Mouse (Mus musculus): ENCODE results near the gene 4930415O20Rik. TPM values are rescaled to one million over a fixed set of nuclear protein-coding genes. Genes with fewer than 3 reads are reported as not detected.

The 4930415O20Rik gene
- polyA plus RNA-seq (2014; fragmentation: Nextera tagmentation; extraction: Ambion mirVana), result not detected in 2 replicates

DNA sequence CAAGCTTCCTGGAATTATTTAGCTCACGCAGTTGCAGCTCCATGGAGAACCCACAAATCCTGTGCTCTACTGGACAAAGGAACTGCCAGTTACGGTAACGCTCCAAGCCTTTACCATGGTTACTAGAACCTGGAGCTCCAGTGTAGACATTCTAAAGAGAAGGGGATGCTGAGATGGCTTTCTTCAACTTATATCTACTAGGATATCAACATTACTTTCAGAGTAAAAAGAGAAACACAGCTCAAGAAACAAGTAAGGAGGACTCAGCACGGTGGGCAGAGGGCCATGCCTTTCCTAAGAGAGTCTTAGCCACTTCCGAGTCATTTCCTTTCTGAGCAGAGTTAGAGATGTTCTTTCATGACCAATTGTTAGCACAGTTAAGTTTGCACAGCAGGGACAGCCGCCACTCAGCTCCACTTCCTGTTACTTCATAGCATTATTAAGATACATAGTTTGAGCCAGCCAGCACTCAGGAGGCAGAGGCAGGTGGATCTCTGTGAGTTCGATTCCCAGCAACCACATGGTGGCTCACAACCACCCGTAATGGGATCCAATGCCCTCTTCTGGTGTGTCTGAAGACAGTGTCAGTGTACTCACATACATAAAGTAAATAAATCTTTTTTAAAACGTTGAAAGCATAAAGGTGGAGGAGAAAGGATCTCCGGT, at the start of gene 4930415O20Rik, which contains the start of gene Ccnt1:
4930415O20Rik (plus strand) TSS at position 132 of the 666 bp plus-strand sequence.
Ccnt1 (minus strand) TSS at position 51 of the 666 bp plus-strand sequence.
- ATAC-seq (replicated peaks; ENCODE audit: insufficient number of reproducible peaks, low FRiP score, low TSS enrichment, low read depth) (no peak), DNase-seq (ENCODE audit: low spot score) (no peak)
- H3K4me1 ChIP-seq (ENCODE audit: control insufficient read depth, insufficient read depth, low read length), result no peaks in the 10 kb centered on the region
- no peak within 1 kb of the TSS for H3K4me3 ChIP-seq (ENCODE audit: low read depth, low read length)
- H3K9ac ChIP-seq (replicated peaks; ENCODE audit: low read length), result no peak within 1 kb of the TSS
- WGBS, result 82% methylated on average over 10 of the region's 10 CpGs
- H3K27ac ChIP-seq (replicated peaks; ENCODE audit: low read depth, low read length), result no peak within 1 kb of the TSS
- no peaks in the 10 kb centered on the region for H3K27me3 ChIP-seq (ENCODE audit: control insufficient read depth, insufficient read depth, low read length)
- no peak within 1 kb of the TSS for H3K4me2 ChIP-seq (ENCODE audit: low read depth, low read length)
- no peaks in the 10 kb centered on the region for H3K36me3 ChIP-seq (replicated peaks; ENCODE audit: control insufficient read depth, insufficient read depth, low read depth, low read length)
- H3K9me3 ChIP-seq (replicated peaks; ENCODE audit: control insufficient read depth, low read length), result no peaks in the 10 kb centered on the region

DNA sequence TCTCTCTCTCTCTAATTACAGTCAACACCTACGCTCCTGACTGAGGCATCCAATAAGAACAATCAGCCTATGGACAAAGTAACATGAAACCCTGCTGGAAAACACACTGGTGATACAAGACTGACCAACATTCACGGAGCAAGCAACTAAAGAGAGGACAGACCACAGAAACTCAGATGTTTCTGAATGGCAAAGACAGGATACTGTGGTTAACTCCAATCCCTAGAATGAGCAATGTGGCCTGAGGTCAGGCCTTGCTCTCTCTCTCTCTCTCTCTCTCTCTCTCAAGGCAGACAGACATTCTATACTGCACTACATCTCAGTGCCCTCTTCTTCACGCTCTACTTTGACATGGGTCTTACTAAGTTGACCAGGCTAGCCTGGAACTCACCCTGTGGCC, 49.6 kb upstream of the 4930415O20Rik start:
- peaks cover 33% of the 10 kb centered on the region for H3K36me3 ChIP-seq (replicated peaks; ENCODE audit: control insufficient read depth, insufficient read depth, low read depth, low read length)

DNA sequence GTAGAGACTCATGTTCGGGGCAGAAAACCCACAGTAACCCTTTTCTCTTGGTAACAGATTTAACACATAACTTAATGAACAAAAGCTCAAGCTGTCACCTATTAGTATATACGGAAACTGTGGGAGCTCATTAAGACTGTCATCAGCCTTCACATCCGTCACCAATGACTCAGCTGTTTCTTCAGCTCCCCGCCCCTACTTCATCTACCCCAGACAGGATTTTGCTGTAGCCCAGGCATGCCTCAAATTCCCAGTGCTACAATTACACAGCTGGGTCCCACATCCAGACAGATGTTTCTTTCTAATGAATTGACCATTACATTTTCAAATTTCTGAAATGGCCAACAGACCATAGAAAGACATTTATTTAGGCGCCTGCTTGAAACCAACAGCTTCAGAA, 44.7 kb upstream of the 4930415O20Rik start:
- H3K36me3 ChIP-seq (replicated peaks; ENCODE audit: control insufficient read depth, insufficient read depth, low read depth, low read length), result peaks cover 31% of the 10 kb centered on the region
- DNase-seq (ENCODE audit: low spot score), result no peak

More for the DNA sequence above, 49.6 kb upstream of the 4930415O20Rik start:
- Histone ChIP-seq H3K9ac (replicated peaks; ENCODE audit: low read length) (no peak overlapping the region), H3K27me3 (ENCODE audit: control insufficient read depth, insufficient read depth, low read length) (no peaks in the 10 kb centered on the region), H3K4me1 (ENCODE audit: control insufficient read depth, insufficient read depth, low read length) (no peaks in the 10 kb centered on the region), H3K4me3 (ENCODE audit: low read depth, low read length) (no peak overlapping the region), H3K9me3 (replicated peaks; ENCODE audit: control insufficient read depth, low read length) (no peaks in the 10 kb centered on the region), H3K4me2 (ENCODE audit: low read depth, low read length) (no peak overlapping the region), H3K27ac (replicated peaks; ENCODE audit: low read depth, low read length) (no peak overlapping the region)
- WGBS, result 90% methylated on average over 3 of the region's 3 CpGs
- ATAC-seq (replicated peaks; ENCODE audit: insufficient number of reproducible peaks, low FRiP score, low TSS enrichment, low read depth) (no peak), DNase-seq (ENCODE audit: low spot score) (no peak)

DNA sequence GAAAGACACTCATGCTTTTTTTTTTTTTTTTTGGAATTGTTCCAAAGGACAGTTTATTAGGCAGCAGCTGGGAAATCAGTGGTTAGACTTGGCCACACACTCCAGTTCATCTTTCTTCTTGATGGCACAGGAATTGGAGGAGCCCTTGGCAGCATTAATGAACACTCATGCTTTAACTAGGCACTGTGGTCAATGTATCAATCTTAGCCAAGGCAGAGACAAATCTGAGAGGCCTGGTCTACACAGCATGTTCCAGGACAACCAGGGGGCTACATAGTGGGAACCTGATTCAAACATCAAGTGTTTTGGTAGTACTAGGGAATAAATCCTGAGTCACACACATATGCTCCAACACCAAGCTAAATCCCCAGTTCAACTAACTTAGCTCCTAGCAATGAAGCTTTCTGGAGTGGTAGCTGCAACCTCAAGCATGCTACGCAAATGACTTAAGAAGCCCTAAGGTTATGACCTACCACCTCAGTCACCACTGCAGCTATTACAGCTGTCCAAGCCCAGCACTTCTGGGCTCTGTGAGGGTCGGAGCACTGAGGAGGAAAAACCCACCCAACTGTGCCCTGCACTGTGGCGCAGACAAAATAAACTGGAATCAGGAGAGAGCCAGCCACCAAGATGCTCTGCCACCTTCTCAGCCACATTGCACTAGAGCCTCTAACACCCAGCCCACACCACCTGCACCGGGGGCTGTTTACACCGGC, 43.6 kb upstream of the 4930415O20Rik start:
- 95% methylated on average over 5 of the region's 5 CpGs for WGBS
- Histone ChIP-seq H3K36me3 (replicated peaks; ENCODE audit: control insufficient read depth, insufficient read depth, low read depth, low read length) (peaks cover 28% of the 10 kb centered on the region), H3K4me3 (ENCODE audit: low read depth, low read length) (no peak overlapping the region), H3K4me1 (ENCODE audit: control insufficient read depth, insufficient read depth, low read length) (no peaks in the 10 kb centered on the region), H3K9ac (replicated peaks; ENCODE audit: low read length) (no peak overlapping the region), H3K9me3 (replicated peaks; ENCODE audit: control insufficient read depth, low read length) (no peaks in the 10 kb centered on the region), H3K27ac (replicated peaks; ENCODE audit: low read depth, low read length) (no peak overlapping the region), H3K27me3 (ENCODE audit: control insufficient read depth, insufficient read depth, low read length) (no peaks in the 10 kb centered on the region), H3K4me2 (ENCODE audit: low read depth, low read length) (no peak overlapping the region)
- DNase-seq (ENCODE audit: low spot score) (no peak), ATAC-seq (replicated peaks; ENCODE audit: insufficient number of reproducible peaks, low FRiP score, low TSS enrichment, low read depth) (no peak)

More for the DNA sequence above, 44.7 kb upstream of the 4930415O20Rik start:
- Histone ChIP-seq H3K4me1 (ENCODE audit: control insufficient read depth, insufficient read depth, low read length) (no peaks in the 10 kb centered on the region), H3K27me3 (ENCODE audit: control insufficient read depth, insufficient read depth, low read length) (no peaks in the 10 kb centered on the region), H3K9me3 (replicated peaks; ENCODE audit: control insufficient read depth, low read length) (no peaks in the 10 kb centered on the region), H3K9ac (replicated peaks; ENCODE audit: low read length) (no peak overlapping the region), H3K27ac (replicated peaks; ENCODE audit: low read depth, low read length) (no peak overlapping the region), H3K4me3 (ENCODE audit: low read depth, low read length) (no peak overlapping the region), H3K4me2 (ENCODE audit: low read depth, low read length) (no peak overlapping the region)
- 77% methylated on average over 5 of the region's 5 CpGs for WGBS
- ATAC-seq (replicated peaks; ENCODE audit: insufficient number of reproducible peaks, low FRiP score, low TSS enrichment, low read depth), result no peak

DNA sequence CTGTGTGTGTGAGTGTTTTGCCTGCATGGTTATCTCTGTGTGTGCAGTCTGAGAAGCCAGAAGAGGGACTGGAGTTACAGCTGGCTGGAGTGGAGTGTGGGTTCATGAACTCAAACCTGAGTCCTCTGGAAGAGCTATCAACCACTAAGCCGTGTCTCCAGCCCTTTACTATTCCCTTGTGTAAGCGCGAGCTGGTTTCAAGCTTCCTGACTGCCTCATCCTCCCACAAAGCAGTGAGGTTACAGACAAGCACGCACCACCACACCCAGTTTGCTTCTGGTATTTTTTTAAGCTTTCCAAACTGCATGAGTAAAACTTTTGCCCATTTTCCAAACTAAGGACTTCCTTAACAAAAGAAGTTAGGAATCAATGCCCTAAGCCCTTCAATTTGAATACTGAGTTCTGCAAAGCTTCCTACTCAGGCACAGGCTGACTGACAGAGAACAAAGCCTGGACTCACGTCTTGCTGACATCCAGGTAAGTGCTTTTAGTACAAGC, 42.7 kb upstream of the 4930415O20Rik start:
- 87% methylated on average over 5 of the region's 5 CpGs for WGBS
- no peaks in the 10 kb centered on the region for H3K4me1 ChIP-seq (ENCODE audit: control insufficient read depth, insufficient read depth, low read length)
- H3K9me3 ChIP-seq (replicated peaks; ENCODE audit: control insufficient read depth, low read length), result no peaks in the 10 kb centered on the region
- H3K4me3 ChIP-seq (ENCODE audit: low read depth, low read length), result no peak overlapping the region
- DNase-seq (ENCODE audit: low spot score) (no peak), ATAC-seq (replicated peaks; ENCODE audit: insufficient number of reproducible peaks, low FRiP score, low TSS enrichment, low read depth) (no peak)
- H3K27me3 ChIP-seq (ENCODE audit: control insufficient read depth, insufficient read depth, low read length), result no peaks in the 10 kb centered on the region
- H3K4me2 ChIP-seq (ENCODE audit: low read depth, low read length), result no peak overlapping the region
- peaks cover 20% of the 10 kb centered on the region for H3K36me3 ChIP-seq (replicated peaks; ENCODE audit: control insufficient read depth, insufficient read depth, low read depth, low read length)
- no peak overlapping the region for H3K9ac ChIP-seq (replicated peaks; ENCODE audit: low read length)
- no peak overlapping the region for H3K27ac ChIP-seq (replicated peaks; ENCODE audit: low read depth, low read length)

DNA sequence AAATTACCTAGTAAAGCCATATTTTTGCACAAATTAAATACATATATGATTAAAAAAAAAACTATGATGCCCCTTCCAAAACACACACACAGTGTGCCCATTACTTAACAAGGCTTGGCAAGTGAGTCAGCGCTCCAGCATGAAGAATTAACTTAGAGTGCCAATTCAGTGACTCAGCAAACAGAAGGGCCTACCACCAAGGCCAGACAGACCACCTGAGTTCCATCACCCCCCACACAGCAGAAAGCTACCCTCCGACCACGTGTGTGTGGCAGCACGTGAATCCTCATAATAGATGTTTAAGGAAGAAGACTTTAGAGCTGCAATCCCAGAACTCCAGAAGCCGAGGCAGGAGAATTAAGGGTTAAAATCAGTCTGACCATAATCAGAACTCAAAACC, 38.5 kb upstream of the 4930415O20Rik start:
- Histone ChIP-seq H3K27ac (replicated peaks; ENCODE audit: low read depth, low read length) (no peak overlapping the region), H3K4me2 (ENCODE audit: low read depth, low read length) (peak overlapping the region; percentile 61), H3K27me3 (ENCODE audit: control insufficient read depth, insufficient read depth, low read length) (no peaks in the 10 kb centered on the region), H3K9me3 (replicated peaks; ENCODE audit: control insufficient read depth, low read length) (no peaks in the 10 kb centered on the region), H3K4me1 (ENCODE audit: control insufficient read depth, insufficient read depth, low read length) (no peaks in the 10 kb centered on the region), H3K36me3 (replicated peaks; ENCODE audit: control insufficient read depth, insufficient read depth, low read depth, low read length) (peaks cover 12% of the 10 kb centered on the region), H3K9ac (replicated peaks; ENCODE audit: low read length) (peak overlapping the region; percentile 96), H3K4me3 (ENCODE audit: low read depth, low read length) (peak overlapping the region; percentile 81)
- 39% methylated on average over 5 of the region's 5 CpGs for WGBS
- DNase-seq (ENCODE audit: low spot score) (peak; percentile 24), ATAC-seq (replicated peaks; ENCODE audit: insufficient number of reproducible peaks, low FRiP score, low TSS enrichment, low read depth) (no peak)

DNA sequence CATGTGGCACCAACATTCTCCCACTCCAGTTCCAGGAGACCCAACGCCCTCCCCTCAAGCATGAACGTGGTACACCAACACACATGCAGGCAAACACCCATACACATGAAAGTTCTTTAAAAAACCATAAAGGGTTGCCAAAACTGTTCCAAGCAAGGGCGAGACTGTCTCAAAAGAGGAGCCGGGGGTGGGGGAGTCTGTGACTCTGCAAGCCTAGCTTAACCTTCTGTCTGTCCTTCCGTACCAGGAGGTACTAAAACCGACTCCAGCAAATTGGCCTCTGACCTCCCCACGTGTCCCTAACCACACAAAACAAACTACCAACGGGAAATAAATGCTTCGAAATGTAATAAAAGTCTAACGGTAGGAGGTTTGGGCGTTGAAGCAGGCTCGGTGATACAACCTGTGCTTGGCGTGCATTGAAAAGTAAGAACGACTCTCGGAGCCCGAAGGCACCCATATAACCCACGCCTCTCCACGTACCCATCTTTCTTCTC, 37.7 kb upstream of the 4930415O20Rik start:
- under 1% methylated on average over 18 of the region's 18 CpGs for WGBS
- Histone ChIP-seq H3K36me3 (replicated peaks; ENCODE audit: control insufficient read depth, insufficient read depth, low read depth, low read length) (peaks cover 5% of the 10 kb centered on the region), H3K9me3 (replicated peaks; ENCODE audit: control insufficient read depth, low read length) (no peaks in the 10 kb centered on the region), H3K4me2 (ENCODE audit: low read depth, low read length) (peak overlapping the region; percentile 61), H3K27ac (replicated peaks; ENCODE audit: low read depth, low read length) (0 out of 2 replicates have a peak overlapping the region, but pooled peaks have one; percentile 10), H3K27me3 (ENCODE audit: control insufficient read depth, insufficient read depth, low read length) (no peaks in the 10 kb centered on the region), H3K4me3 (ENCODE audit: low read depth, low read length) (peak overlapping the region; percentile 81), H3K9ac (replicated peaks; ENCODE audit: low read length) (peak overlapping the region; percentile 96), H3K4me1 (ENCODE audit: control insufficient read depth, insufficient read depth, low read length) (no peaks in the 10 kb centered on the region)
- DNase-seq (ENCODE audit: low spot score) (no peak), ATAC-seq (replicated peaks; ENCODE audit: insufficient number of reproducible peaks, low FRiP score, low TSS enrichment, low read depth) (no peak)

Measured in embryonic facial prominence, embryonic 11.5 days (tissue).